Mouse (Mus musculus) heart, adult 10 weeks (tissue): ENCODE measurements around the gene Gm21974. TPM values are rescaled to one million over a fixed set of nuclear protein-coding genes. Genes with fewer than 3 reads are reported as not detected.

Experiments used
- polyA plus RNA-seq: library from polyadenylated mRNA; stranded (reverse); fragments of 350-450 nt; fragmentation: Illumina TruSeq; extraction: RNeasy Lipid Tissue Mini Kit (QIAGEN cat#74804); gene quantifications from one replicate; pipeline ENCODE4 v1.2.3, GENCODE M21; 2014; ENCODE audit warnings: low read depth, low replicate concordance

Gm21974 gene
- not detected for polyA plus RNA-seq

DNA sequence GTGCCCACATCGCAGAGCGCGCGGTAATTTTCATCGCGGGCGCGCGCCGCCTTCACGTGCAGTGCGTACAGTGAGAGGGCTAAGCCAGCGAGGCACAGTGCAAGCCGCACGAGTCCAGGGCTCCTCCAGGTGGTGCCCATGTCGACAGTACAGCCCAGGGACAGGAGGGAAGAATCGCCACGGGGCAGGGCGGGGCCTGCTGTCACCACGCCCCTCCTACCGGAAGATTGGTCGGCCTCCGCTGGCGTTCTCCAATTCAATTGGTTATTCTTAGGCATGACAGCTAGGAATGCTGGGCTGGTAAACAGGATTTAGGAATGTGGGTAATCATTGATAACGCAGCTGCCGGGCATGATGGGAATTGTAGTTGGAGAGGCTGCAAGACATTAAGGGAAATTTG lies at the start of gene Gm21974, which contains the start of gene Vkorc1:
Gm21974 (minus strand) TSS at position 13 of the 400 bp plus-strand sequence.
Vkorc1 (minus strand) TSS at position 176 of the 400 bp plus-strand sequence.

DNA sequence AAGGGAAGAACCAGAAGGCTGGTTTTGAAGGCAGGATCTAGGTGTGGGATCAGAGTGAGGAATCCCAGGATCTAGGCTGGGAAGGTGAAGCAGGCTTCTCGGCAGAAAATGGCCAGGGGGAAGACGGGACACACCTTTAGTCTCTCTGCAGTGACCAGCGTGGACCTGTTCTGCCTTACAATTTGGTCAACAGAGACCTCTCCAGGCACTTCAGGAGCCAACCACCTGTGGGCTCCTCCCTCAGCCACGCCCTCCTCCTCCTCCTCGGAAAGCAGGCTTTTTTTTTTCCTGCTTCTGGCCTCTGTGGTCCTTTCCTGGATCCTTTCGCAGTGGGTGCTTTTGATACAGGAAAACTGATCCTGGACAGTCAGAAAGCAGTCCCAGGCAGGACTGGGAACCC lies 34.7 kb upstream of the Gm21974 start, which contains the start of gene Prss8:
Prss8 (minus strand) TSS at position 182 of the 400 bp plus-strand sequence.

GRCm38 (mm10) chr7:127912190-127912871 lies 17.1 kb upstream of the Gm21974 start, which contains the start of gene Kat8:
TSS of gene Kat8 (plus strand) at chr7:127912516.

DNA sequence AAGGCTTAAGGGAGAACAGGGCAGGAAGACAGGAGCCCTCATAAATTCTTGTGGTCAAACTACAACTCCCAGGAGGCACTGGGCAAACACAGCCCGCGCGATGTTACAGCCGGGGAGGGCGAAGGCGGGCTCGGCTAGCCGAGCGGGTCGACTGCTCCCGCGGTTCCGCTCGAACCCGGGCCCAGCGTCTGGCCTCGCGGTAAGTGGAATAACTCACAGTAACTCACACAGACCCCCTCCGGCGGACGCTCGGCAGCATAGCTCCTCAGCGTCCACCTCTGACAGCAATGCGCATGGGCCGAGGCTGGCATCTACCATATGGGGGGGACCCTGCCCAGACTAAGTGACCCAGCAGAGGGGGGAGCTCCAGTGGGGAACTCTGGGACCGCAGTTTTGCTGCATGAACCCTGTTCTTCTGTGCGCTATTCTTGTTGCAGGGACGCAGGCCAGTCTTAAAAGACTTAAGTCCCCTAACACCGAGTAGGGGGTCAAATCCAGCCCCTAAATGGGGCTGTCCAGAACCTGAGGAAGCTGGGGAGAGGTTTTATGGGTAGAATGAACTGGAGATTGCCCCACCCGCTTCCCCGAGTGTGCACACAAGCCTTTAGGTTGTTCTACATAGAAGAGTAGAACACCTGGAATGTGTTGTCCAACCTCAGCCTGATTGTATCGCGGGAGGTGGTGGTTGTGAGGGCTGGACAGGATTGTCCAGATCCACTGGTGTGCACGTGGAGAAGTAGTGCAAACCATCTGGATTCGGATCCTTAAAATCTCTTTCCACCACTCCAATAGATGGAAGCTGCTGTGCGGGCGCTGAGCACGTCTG lies 8.9 kb upstream of the Gm21974 start, which contains the start of gene Bckdk:
Bckdk (plus strand) TSS at position 112 of the 826 bp plus-strand sequence.

DNA sequence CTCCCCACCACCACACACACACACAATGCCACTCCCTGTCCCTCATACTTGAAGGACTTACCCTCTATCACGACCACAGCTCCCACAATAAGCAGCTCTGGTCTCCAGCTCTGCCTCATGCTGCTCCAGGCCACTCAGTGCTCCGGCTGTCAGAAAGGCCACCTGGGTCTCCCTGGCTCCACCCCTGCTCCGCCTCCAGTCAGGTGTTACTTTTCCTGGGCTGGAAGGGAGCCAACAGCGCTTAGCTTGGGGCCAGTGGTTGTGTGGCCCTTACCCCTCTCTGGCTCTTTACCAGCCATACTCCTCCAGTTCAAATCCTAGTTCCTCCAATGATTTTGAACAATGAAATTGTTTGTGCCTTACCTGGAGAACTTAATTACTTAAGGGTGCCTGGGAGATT lies 4.5 kb downstream of the Gm21974 start, which contains the start of gene Prss53:
Prss53 (minus strand) TSS at position 173 of the 400 bp plus-strand sequence.

GRCm38 (mm10) chr7:127876467-127877348 lies 18.5 kb downstream of the Gm21974 start, which contains the start of gene Zfp668:
TSS of gene Zfp668 (minus strand) at chr7:127876828.

DNA sequence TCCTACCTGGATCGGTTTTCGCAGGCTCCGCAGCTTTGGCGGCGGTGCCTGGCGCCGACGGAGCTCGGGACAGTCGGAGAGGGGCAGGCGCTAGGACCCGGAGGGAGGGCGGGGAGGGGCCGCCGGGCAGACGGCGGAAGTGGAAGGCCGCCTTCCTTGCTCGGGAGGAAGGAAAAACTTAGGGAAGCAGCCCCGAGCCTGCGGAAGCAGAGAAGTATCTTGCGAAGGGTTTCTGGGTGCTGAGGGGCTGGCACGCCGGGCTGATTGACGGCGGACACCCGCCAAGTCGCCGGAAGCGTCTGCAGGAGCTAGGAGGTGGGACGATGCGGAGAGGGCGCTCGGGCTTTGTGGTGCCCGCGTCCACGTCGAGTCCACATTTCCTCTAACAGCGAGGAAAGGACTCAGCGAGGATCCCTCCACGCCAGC lies 19.2 kb downstream of the Gm21974 start, which contains the start of gene Zfp646:
Zfp646 (plus strand) TSS at position 181 of the 426 bp plus-strand sequence.

Other genes starting within 250 kb of the Gm21974 start
- gene Bcl7c, start 186.5 kb downstream of the Gm21974 start, polyA plus RNA-seq, result 20.2 TPM
- 10.0 TPM for gene Ctf1, start 182.7 kb downstream of the Gm21974 start, polyA plus RNA-seq
- not detected for gene Ctf2, start 163.3 kb downstream of the Gm21974 start, polyA plus RNA-seq
- 3.5 TPM for gene Fbxl19, start 150.9 kb downstream of the Gm21974 start, polyA plus RNA-seq
- gene Orai3, start 125.6 kb downstream of the Gm21974 start, polyA plus RNA-seq, result 27.5 TPM
- gene Setd1a, start 118.8 kb downstream of the Gm21974 start, polyA plus RNA-seq, result 13.0 TPM
- not detected for gene Gm49388, start 109.8 kb downstream of the Gm21974 start, polyA plus RNA-seq
- gene Hsd3b7, start 94.8 kb downstream of the Gm21974 start, polyA plus RNA-seq, result 31.7 TPM
- 107 TPM for gene Stx4a, start 71.2 kb downstream of the Gm21974 start, polyA plus RNA-seq
- gene Stx1b, start 70.9 kb downstream of the Gm21974 start, polyA plus RNA-seq, result 1.1 TPM
- 12.2 TPM for gene Zfp646, start 19.2 kb downstream of the Gm21974 start, polyA plus RNA-seq
- 3.6 TPM for gene Zfp668, start 18.6 kb downstream of the Gm21974 start, polyA plus RNA-seq
- gene Prss53, start 4.5 kb downstream of the Gm21974 start, polyA plus RNA-seq, result 2.9 TPM
- gene Vkorc1, start 163 bp upstream of the Gm21974 start, polyA plus RNA-seq, result 36.8 TPM
- 90.4 TPM for gene Bckdk, start 8.6 kb upstream of the Gm21974 start, polyA plus RNA-seq
- gene Kat8, start 17.1 kb upstream of the Gm21974 start, polyA plus RNA-seq, result 23.7 TPM
- not detected for gene Prss8, start 34.6 kb upstream of the Gm21974 start, polyA plus RNA-seq
- gene Prss36, start 51.3 kb upstream of the Gm21974 start, polyA plus RNA-seq, result 16.2 TPM
- gene Fus, start 72.0 kb upstream of the Gm21974 start, polyA plus RNA-seq, result 387 TPM
- 15.1 TPM for gene Pycard, start 98.4 kb upstream of the Gm21974 start, polyA plus RNA-seq
- gene Trim72, start 108.5 kb upstream of the Gm21974 start, polyA plus RNA-seq, result 255 TPM
- 2.3 TPM for gene Itgam, start 167.2 kb upstream of the Gm21974 start, polyA plus RNA-seq
- gene Gm49368, start 167.2 kb upstream of the Gm21974 start, polyA plus RNA-seq, result not detected
- 0.13 TPM for gene Itgax, start 234.1 kb upstream of the Gm21974 start, polyA plus RNA-seq